Mouse (Mus musculus): ENCODE results near the gene Slc16a6.

DNA sequence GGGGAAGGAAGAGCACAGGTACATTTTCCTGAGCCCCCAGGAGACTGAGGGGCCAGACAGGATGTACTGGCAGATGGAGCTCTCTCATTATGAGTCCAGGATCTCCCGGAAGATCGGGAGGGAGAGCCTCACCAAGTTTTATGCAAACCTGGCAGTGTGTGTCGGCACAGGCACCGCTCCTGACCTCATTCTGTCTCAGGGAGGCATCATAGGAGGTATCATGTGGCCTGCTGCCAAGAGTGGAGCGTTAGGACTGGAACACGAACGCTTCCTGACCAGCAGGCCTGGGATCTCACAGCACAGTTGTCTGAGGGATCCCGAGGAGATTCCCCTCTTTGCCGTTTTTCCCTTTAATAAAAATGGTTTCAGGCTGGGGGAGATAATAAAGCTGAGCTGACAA, 31.6 kb upstream of the Slc16a6 start:
- no peak for TF ChIP-seq GATA1 (IDR thresholded peaks at IDR 0.05; ENCODE audit: borderline replicate concordance, low read length)
- TF ChIP-seq FLI1 (IDR thresholded peaks at IDR 0.05; ENCODE audit: low read length) = no peak
